Mouse (Mus musculus) C2C12 (cell line): ENCODE results near the gene Tbc1d9.

Experiments used
- CTCF ChIP-seq: IDR thresholded peaks from one replicate; pipeline ENCODE4 v1.5.1; 2011; ENCODE audit not compliant: control insufficient read depth, insufficient read depth, insufficient read length
- MAX ChIP-seq: IDR thresholded peaks from one replicate; pipeline ENCODE4 v1.6.1; 2011; ENCODE audit warnings: mild to moderate bottlenecking, control low read depth
- MYOD1 ChIP-seq: IDR thresholded peaks from one replicate; pipeline ENCODE4 v1.6.1; 2011; ENCODE audit warnings: low read depth; ENCODE audit not compliant: control insufficient read depth, insufficient read length

GRCm38 (mm10) chr8:83251362-83252246 lies 86.5 kb downstream of the Tbc1d9 start:
- TF ChIP-seq CTCF (no peak), MYOD1 (no peak), MAX (no peak)
